Mouse (Mus musculus) lung, adult 18-20 months (tissue): Measurements from ENCODE around the gene Shisal1.

Source experiments
- DNase-seq, 2 experiments: peaks; one replicate each; pipeline ENCODE4 v3.0.0; 2022; ENCODE audit warnings: mixed read lengths in 2 of 2

The Shisal1 gene

GRCm38 (mm10) chr15:84423781-84424180, 23.1 kb downstream of the Shisal1 start:
- DNase-seq: no peak

GRCm38 (mm10) chr15:84418266-84418610, 28.7 kb downstream of the Shisal1 start:
- no peak for DNase-seq

- no peak for DNase-seq
Measured at GRCm38 (mm10) chr15:84417592-84418265, 29.2 kb downstream of the Shisal1 start.

- no peak for DNase-seq
Measured at GRCm38 (mm10) chr15:84417017-84417416, 29.9 kb downstream of the Shisal1 start.

- DNase-seq: no peak
Measured at GRCm38 (mm10) chr15:84414040-84414848, 32.7 kb downstream of the Shisal1 start.

- peak; percentile 79 to 84 for DNase-seq
Measured at GRCm38 (mm10) chr15:84412409-84412808, 34.5 kb downstream of the Shisal1 start.

- DNase-seq: no peak
Measured at GRCm38 (mm10) chr15:84410052-84410451, 36.8 kb downstream of the Shisal1 start.

- DNase-seq: no peak
Measured at GRCm38 (mm10) chr15:84408576-84408975, 38.3 kb downstream of the Shisal1 start.

- DNase-seq: no peak
Measured at GRCm38 (mm10) chr15:84405759-84406158, 41.1 kb downstream of the Shisal1 start.

- no peak for DNase-seq
Measured at GRCm38 (mm10) chr15:84403454-84404113, 43.3 kb downstream of the Shisal1 start.

GRCm38 (mm10) chr15:84398617-84399016, 48.3 kb downstream of the Shisal1 start:
- no peak for DNase-seq

- no peak for DNase-seq
Measured at GRCm38 (mm10) chr15:84397663-84398169, 49.2 kb downstream of the Shisal1 start.

GRCm38 (mm10) chr15:84395341-84396067, 51.4 kb downstream of the Shisal1 start:
- DNase-seq: no peak

- DNase-seq: no peak
Measured at GRCm38 (mm10) chr15:84393341-84393740, 53.6 kb downstream of the Shisal1 start.

- DNase-seq: no peak
Measured at GRCm38 (mm10) chr15:84392840-84393239, 54.1 kb downstream of the Shisal1 start.

GRCm38 (mm10) chr15:84392131-84392530, 54.8 kb downstream of the Shisal1 start:
- DNase-seq: no peak

- DNase-seq: no peak
Measured at GRCm38 (mm10) chr15:84388698-84389131, 58.2 kb downstream of the Shisal1 start.

GRCm38 (mm10) chr15:84385995-84386565, 60.8 kb downstream of the Shisal1 start:
- no peak for DNase-seq

- DNase-seq: no peak
Measured at GRCm38 (mm10) chr15:84384066-84384465, 62.8 kb downstream of the Shisal1 start.

GRCm38 (mm10) chr15:84380181-84380580, 66.7 kb downstream of the Shisal1 start:
- DNase-seq: no peak

GRCm38 (mm10) chr15:84378734-84379133, 68.2 kb downstream of the Shisal1 start:
- DNase-seq: no peak

- DNase-seq: no peak
Measured at GRCm38 (mm10) chr15:84372801-84373200, 74.1 kb downstream of the Shisal1 start.
